Mouse (Mus musculus) bone marrow, adult 2 months (tissue): ENCODE measurements around the gene Ccdc81.

Experiments
- CTCF ChIP-seq: fragments of 200-500 bp; IDR thresholded peaks from 2 replicates; pipeline ENCODE4 v1.5.1; 2011; ENCODE audit warnings: low read length, control low read depth; ENCODE audit not compliant: control insufficient read depth, insufficient read depth
- POLR2A ChIP-seq: fragments of 200-500 bp; IDR thresholded peaks from 2 replicates; pipeline ENCODE4 v1.6.1; 2011; ENCODE audit warnings: low read depth, mild to moderate bottlenecking, control low read depth, low read length, borderline replicate concordance; ENCODE audit not compliant: control insufficient read depth

- TF ChIP-seq CTCF (no peak), POLR2A (no peak)
These were observed 38.7 kb downstream of the Ccdc81 start for GRCm38 (mm10) chr7:89864769-89865168.
